Mouse (Mus musculus): Measurements from ENCODE around the gene Pwp2. TPM values are rescaled to one million over a fixed set of nuclear protein-coding genes. Genes with fewer than 3 reads are reported as not detected.

Pwp2 gene
- polyA plus RNA-seq, 1 experiment from 2014 or later, result 9.5 TPM

Other genes starting within 250 kb of the Pwp2 start
- gene Trpm2, start 214.6 kb downstream of the Pwp2 start, polyA plus RNA-seq (2014; fragmentation: Nextera tagmentation; extraction: Ambion mirVana), result 0.07 and 0.13 TPM in 2 replicates
- gene 1810043G02Rik, start 206.6 kb downstream of the Pwp2 start, polyA plus RNA-seq (2014; fragmentation: Nextera tagmentation; extraction: Ambion mirVana), result 17.1 and 17.2 TPM in 2 replicates
- gene Pfkl, start 175.1 kb downstream of the Pwp2 start, polyA plus RNA-seq (2014; fragmentation: Nextera tagmentation; extraction: Ambion mirVana), result 168 and 194 TPM in 2 replicates
- 0.34 TPM in 1 of 2 replicates, not detected in the other for gene Dnmt3l, start 143.2 kb downstream of the Pwp2 start, polyA plus RNA-seq (2014; fragmentation: Nextera tagmentation; extraction: Ambion mirVana)
- 0.16 and 0.49 TPM in 2 replicates for gene Aire, start 141.5 kb downstream of the Pwp2 start, polyA plus RNA-seq (2014; fragmentation: Nextera tagmentation; extraction: Ambion mirVana)
- gene Icosl, start 115.8 kb downstream of the Pwp2 start, polyA plus RNA-seq (2014; fragmentation: Nextera tagmentation; extraction: Ambion mirVana), result 1.1 and 1.5 TPM in 2 replicates
- gene D10Jhu81e, start 15.4 kb downstream of the Pwp2 start, polyA plus RNA-seq (2014; fragmentation: Nextera tagmentation; extraction: Ambion mirVana), result 24.1 and 27.9 TPM in 2 replicates
- 7.6 and 16.4 TPM in 2 replicates for gene Trappc10, start 59.5 kb upstream of the Pwp2 start, polyA plus RNA-seq (2014; fragmentation: Nextera tagmentation; extraction: Ambion mirVana)
- 32.4 and 36.1 TPM in 2 replicates for gene Agpat3, start 167.3 kb upstream of the Pwp2 start, polyA plus RNA-seq (2014; fragmentation: Nextera tagmentation; extraction: Ambion mirVana)
- 176 and 204 TPM in 2 replicates for gene Rrp1, start 227.9 kb upstream of the Pwp2 start, polyA plus RNA-seq (2014; fragmentation: Nextera tagmentation; extraction: Ambion mirVana)
- gene Cstb, start 240.5 kb upstream of the Pwp2 start, polyA plus RNA-seq (2014; fragmentation: Nextera tagmentation; extraction: Ambion mirVana), result 122 and 123 TPM in 2 replicates